Mouse (Mus musculus) myocyte (in vitro differentiated cells): ENCODE measurements at regions not wholly inside any gene's neighbourhood (a gene's known extent, or its start where the extent isn't known, plus 50 kb on each side); places are given as distances from the start of the nearest gene placed in this dataset.
"Not testable (repeated sequence)": the region's sequence is repeated elsewhere in the genome, so short reads cannot be mapped to it uniquely, and the experiment has no call there.

Experiments
- H3K27me3 ChIP-seq: one replicate; pipeline ENCODE4 v1.6.1; 2011; ENCODE audit not compliant: control insufficient read depth, insufficient read depth, insufficient read length
- H3K36me3 ChIP-seq: one replicate; pipeline ENCODE4 v1.6.1; 2011; ENCODE audit not compliant: control insufficient read depth, insufficient read depth
- H3K4me2 ChIP-seq: one replicate; pipeline ENCODE4 v1.6.1; 2011; ENCODE audit warnings: low read depth, control low read depth
- H3K4me3 ChIP-seq: one replicate; pipeline ENCODE4 v1.5.1; 2011; ENCODE audit warnings: mild to moderate bottlenecking, control low read depth, moderate library complexity
- H3K79me2 ChIP-seq: one replicate; pipeline ENCODE4 v1.6.1; 2011; ENCODE audit not compliant: control insufficient read depth, insufficient read depth
- H3ac ChIP-seq: one replicate; pipeline ENCODE4 v1.6.1; 2011; ENCODE audit not compliant: control insufficient read depth, insufficient read length
- CEBPB ChIP-seq: IDR thresholded peaks from 2 replicates; pipeline ENCODE4 v1.6.1; 2011; ENCODE audit warnings: mild to moderate bottlenecking, moderate library complexity; ENCODE audit not compliant: poor library complexity, insufficient read depth, severe bottlenecking
- E2F4 ChIP-seq: IDR thresholded peaks from one replicate; pipeline ENCODE4 v1.6.1; 2011; ENCODE audit warnings: mild to moderate bottlenecking, control low read depth, moderate library complexity; ENCODE audit not compliant: insufficient read depth
- MAX ChIP-seq: IDR thresholded peaks from one replicate; pipeline ENCODE4 v1.6.1; 2011; ENCODE audit warnings: low read depth, mild to moderate bottlenecking, control low read depth
- MYOD1 ChIP-seq, 3 experiments: IDR thresholded peaks; one replicate each; pipeline ENCODE4 v1.6.1; 2011; ENCODE audit warnings: control low read depth in 2 of 3, low read depth in 2 of 3, mild to moderate bottlenecking in 2 of 3, moderate library complexity in 1 of 3; ENCODE audit not compliant: insufficient read length in 2 of 3, control insufficient read depth in 1 of 3
- MYOG ChIP-seq, 3 experiments: IDR thresholded peaks; one replicate each; pipeline ENCODE4 v1.6.1; 2011; ENCODE audit warnings: control low read depth in 2 of 3, low read depth in 2 of 3, mild to moderate bottlenecking in 2 of 3; ENCODE audit not compliant: insufficient read length in 2 of 3, control insufficient read depth in 1 of 3, insufficient read depth in 1 of 3
- POLR2A ChIP-seq: IDR thresholded peaks from one replicate; pipeline ENCODE4 v1.6.1; 2011; ENCODE audit warnings: low read depth, mild to moderate bottlenecking, control low read depth, moderate library complexity; ENCODE audit not compliant: insufficient read length
- POLR2AphosphoS2 ChIP-seq: IDR thresholded peaks from one replicate; pipeline ENCODE4 v1.6.1; 2011; ENCODE audit warnings: low read depth, control low read depth; ENCODE audit not compliant: insufficient read length
- REST ChIP-seq: IDR thresholded peaks from one replicate; pipeline ENCODE4 v1.6.1; 2011; ENCODE audit warnings: mild to moderate bottlenecking, control low read depth, moderate library complexity; ENCODE audit not compliant: insufficient read depth, insufficient read length
- SRF ChIP-seq: IDR thresholded peaks from one replicate; pipeline ENCODE4 v1.6.1; 2011; ENCODE audit warnings: low read depth; ENCODE audit not compliant: control insufficient read depth, insufficient read length
- TCF12 ChIP-seq: IDR thresholded peaks from one replicate; pipeline ENCODE4 v1.6.1; 2011; ENCODE audit warnings: mild to moderate bottlenecking, control low read depth; ENCODE audit not compliant: poor library complexity, insufficient read depth, severe bottlenecking
- TCF3 ChIP-seq: IDR thresholded peaks from one replicate; pipeline ENCODE4 v1.6.1; 2011; ENCODE audit warnings: low read depth, control low read depth; ENCODE audit not compliant: insufficient read length
- USF1 ChIP-seq: IDR thresholded peaks from one replicate; pipeline ENCODE4 v1.6.1; 2011; ENCODE audit warnings: low read depth, mild to moderate bottlenecking, control low read depth, moderate library complexity

DNA sequence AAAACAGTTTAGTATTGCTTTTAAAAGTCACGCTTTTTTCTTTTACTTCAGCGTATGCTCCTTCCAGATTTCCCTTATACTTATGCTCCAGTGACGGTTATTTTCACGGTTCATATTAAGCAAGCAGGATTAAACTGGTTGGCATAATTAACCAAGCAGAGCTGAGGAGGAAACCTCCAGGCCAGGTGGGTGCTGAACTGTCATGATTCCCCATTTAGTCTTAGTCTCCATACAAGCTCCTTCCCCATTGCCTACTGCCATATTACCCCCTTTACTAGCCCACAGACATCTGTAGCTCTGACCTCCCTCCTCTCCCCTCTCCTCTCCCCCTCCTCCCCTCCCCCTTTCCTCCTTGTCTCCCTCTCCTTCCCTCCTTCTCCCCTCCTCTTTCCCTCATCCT is 621.9 kb upstream of the Chrm3 start:
- Histone ChIP-seq H3K4me3 (no peak overlapping the region), H3K4me2 (no peak overlapping the region), H3K27me3 (no peaks in the 10 kb centered on the region), H3K36me3 (no peaks in the 10 kb centered on the region), H3ac (no peak overlapping the region), H3K79me2 (no peaks in the 10 kb centered on the region)
- TF ChIP-seq TCF12 (no peak), MYOG (IDR thresholded peaks at IDR 0.05; ENCODE audit: control insufficient read depth in 1 of 3, insufficient read depth in 1 of 3, insufficient read length in 2 of 3, low read depth in 2 of 3) (no peak)

- H3K36me3 ChIP-seq: no peaks in the 10 kb centered on the region
These were observed 611.3 kb upstream of the Chrm3 start for GRCm38 (mm10) chr13:10971932-10972331.

GRCm38 (mm10) chr13:10970721-10971120 is 610.1 kb upstream of the Chrm3 start:
- TF ChIP-seq MYOD1 (IDR thresholded peaks at IDR 0.05; ENCODE audit: control insufficient read depth in 1 of 3, insufficient read length in 2 of 3, low read depth in 2 of 3) (no peak), POLR2A (no peak), POLR2AphosphoS2 (no peak), MAX (no peak), USF1 (no peak), MYOG (IDR thresholded peaks at IDR 0.05; ENCODE audit: control insufficient read depth in 1 of 3, insufficient read depth in 1 of 3, insufficient read length in 2 of 3, low read depth in 2 of 3) (no peak), CEBPB (no peak), SRF (no peak), E2F4 (no peak), TCF3 (no peak), TCF12 (no peak), REST (no peak)
- Histone ChIP-seq H3K36me3 (no peaks in the 10 kb centered on the region), H3K79me2 (no peaks in the 10 kb centered on the region), H3K4me3 (no peak overlapping the region), H3ac (no peak overlapping the region), H3K27me3 (no peaks in the 10 kb centered on the region), H3K4me2 (no peak overlapping the region)

More at GRCm38 (mm10) chr13:10971932-10972331, 611.3 kb upstream of the Chrm3 start:
- no peaks in the 10 kb centered on the region for H3K79me2 ChIP-seq
- TF ChIP-seq SRF (no peak), REST (no peak), TCF12 (no peak), CEBPB (no peak), TCF3 (no peak), USF1 (no peak), POLR2A (no peak), MYOD1 (IDR thresholded peaks at IDR 0.05; ENCODE audit: control insufficient read depth in 1 of 3, insufficient read length in 2 of 3, low read depth in 2 of 3) (no peak), POLR2AphosphoS2 (no peak), E2F4 (no peak), MAX (no peak)
- no peak overlapping the region for H3ac ChIP-seq
- no peak overlapping the region for H3K4me3 ChIP-seq
- no peaks in the 10 kb centered on the region for H3K27me3 ChIP-seq
- H3K4me2 ChIP-seq: no peak overlapping the region

DNA sequence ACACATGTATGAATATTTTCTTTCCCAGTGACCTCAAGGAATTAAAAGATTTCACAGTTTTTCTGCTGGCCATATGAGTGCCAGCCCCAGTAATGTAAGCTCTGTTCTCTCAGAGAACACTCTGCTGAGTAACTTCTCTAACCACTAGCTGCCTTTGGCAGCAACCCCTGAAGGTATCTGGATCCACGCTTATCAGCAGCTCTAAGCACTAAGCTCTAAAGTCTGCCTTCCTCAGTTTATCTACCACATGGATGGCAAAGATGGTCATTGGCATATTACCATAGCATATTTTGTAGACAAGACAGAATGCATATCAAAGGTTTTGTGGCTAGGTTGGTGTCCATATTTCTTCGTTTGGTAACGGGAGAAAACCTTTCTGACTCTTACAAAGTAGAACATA is 592.3 kb upstream of the Chrm3 start:
- Histone ChIP-seq H3K36me3 (no peaks in the 10 kb centered on the region), H3K27me3 (no peaks in the 10 kb centered on the region), H3K4me2 (no peak overlapping the region), H3K4me3 (no peak overlapping the region), H3K79me2 (no peaks in the 10 kb centered on the region), H3ac (no peak overlapping the region)
- no peak for TF ChIP-seq POLR2AphosphoS2
- no peak for TF ChIP-seq MAX
- TF ChIP-seq REST: no peak
- no peak for TF ChIP-seq SRF
- TF ChIP-seq USF1: no peak
- TF ChIP-seq CEBPB: no peak
- no peak for TF ChIP-seq TCF3
- TF ChIP-seq MYOG (IDR thresholded peaks at IDR 0.05; ENCODE audit: control insufficient read depth in 1 of 3, insufficient read depth in 1 of 3, insufficient read length in 2 of 3, low read depth in 2 of 3): no peak
- no peak for TF ChIP-seq POLR2A
- no peak for TF ChIP-seq TCF12
- no peak for TF ChIP-seq MYOD1 (IDR thresholded peaks at IDR 0.05; ENCODE audit: control insufficient read depth in 1 of 3, insufficient read length in 2 of 3, low read depth in 2 of 3)
- no peak for TF ChIP-seq E2F4

DNA sequence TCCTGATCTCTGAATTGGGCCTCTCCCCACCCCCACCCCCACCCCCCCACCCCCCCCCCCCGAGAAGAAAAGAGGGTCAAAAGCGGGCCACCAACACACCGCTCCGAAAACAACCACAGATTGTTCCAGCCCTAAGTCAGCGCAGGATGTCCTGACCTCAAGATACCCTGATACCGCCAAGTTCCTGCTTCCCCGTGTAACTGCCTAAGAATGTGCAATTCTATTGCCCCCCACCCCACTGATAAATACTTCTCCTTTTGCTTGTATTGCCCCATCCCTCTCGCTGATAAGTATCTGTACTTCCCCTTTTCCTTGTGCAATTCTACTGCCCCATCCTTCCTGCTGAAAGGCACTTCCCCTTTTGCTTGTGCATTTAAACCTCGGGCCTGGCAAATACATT is 590.0 kb upstream of the Chrm3 start:
- not testable (repeated sequence) for H3K4me2 ChIP-seq, H3K79me2 ChIP-seq, H3K27me3 ChIP-seq, H3K4me3 ChIP-seq, H3K36me3 ChIP-seq, H3ac ChIP-seq
